Mouse (Mus musculus) ES-E14 (cell line): ENCODE results near the gene Gm14862.

Source experiments
- HCFC1 ChIP-seq: IDR thresholded peaks from 2 replicates; pipeline ENCODE4 v1.6.1; 2012; ENCODE audit warnings: low read length, inconsistent platforms, borderline replicate concordance; ENCODE audit not compliant: insufficient read depth
- MAFK ChIP-seq: IDR thresholded peaks from 2 replicates; pipeline ENCODE4 v1.6.1; 2014; ENCODE audit warnings: mild to moderate bottlenecking, low read depth, low read length, inconsistent platforms; ENCODE audit not compliant: insufficient read depth
- ZC3H11A ChIP-seq: IDR thresholded peaks from 2 replicates; pipeline ENCODE4 v1.6.1; 2012; ENCODE audit warnings: low read depth, mild to moderate bottlenecking, inconsistent platforms, low read length, borderline replicate concordance

DNA sequence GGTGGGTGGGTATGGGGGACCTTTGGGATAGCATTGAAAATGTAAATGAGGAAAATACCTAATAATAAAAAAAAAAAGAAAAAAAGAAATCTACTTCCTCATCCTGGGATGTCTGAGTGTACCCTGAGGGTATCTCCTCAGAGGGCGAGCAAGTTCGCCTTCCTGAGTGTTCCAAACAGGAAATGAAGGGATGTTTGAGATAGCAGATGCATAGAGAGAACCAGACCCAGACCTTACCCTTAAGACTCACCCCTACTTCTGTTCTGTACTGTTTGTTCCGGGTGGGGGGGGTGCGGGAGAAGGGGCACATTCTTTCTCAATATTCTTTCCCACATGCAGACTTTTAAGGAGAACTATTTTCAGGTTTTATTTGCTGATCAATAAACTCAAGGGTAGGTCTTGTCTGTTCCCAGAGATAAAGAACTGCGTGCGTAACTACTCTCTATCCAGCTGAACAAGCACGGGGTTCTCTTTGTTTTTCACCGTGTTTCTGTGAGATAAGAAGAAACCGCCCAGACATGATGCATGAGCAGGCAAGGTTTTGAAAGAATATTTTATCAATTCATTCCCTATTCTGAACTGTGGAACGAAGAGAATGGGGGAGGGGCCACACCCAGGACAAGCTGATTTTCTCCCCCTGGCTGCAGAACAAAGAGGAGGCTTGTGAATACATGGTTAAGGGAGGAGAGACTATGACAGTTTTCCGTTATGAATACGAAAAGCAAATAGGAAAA is 11.9 kb downstream of the Gm14862 start:
- TF ChIP-seq HCFC1: no peak
- no peak for TF ChIP-seq MAFK
- no peak for TF ChIP-seq ZC3H11A
